Comparison of ENCODE assay signal across 9 mouse cellular contexts in the genomic region with DNA sequence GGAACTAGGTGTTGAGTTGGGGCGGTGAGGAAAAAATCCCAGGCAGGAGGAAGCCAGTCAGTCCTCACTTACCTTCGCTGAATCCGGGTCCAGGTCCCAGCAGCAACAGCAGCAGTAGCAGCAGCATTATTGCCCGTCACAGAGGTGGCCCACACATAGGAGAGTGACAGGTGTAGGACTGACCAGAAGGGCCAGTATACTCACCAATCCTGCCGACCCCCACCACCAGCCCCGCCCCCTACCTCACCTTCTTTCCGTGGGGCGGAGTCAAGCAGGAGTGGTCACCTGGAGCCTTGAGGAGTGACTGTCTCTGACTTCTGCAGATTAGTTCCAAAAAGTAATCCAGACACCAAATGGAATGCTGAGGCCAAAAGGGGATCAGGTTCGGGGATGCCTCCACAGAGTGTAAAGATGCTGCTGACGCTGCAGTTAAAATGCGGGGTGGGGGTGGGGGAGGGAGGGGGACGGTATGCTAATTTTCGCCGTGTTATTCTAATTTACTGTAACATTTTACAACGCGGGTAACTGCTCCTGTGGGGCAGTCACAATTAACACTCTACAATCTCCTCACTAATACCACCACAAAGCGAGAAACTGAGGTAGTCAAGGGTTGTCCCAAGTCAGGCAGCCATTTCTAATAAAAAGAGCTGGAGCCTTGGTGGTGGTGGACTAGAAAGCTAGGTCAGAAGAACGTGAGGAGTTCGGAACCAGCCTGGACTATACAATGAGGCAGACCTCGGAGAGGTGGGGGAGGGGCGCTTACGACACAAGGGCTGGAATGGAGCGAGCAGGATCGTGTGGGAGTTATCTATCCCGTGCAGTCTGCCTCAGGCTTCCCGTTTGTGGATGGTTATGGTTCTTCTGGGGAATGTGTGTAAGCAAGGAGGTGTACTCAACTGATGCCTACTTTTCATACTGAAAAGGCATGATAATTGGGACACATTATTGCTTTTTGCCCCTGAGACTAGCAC. TPM values are rescaled to one million over a fixed set of nuclear protein-coding genes. Genes with fewer than 3 reads are reported as not detected.
DNase-seq lines count a peak whose midpoint lies in the region; ATAC-seq and TF ChIP-seq lines count a peak whose summit lies in the region.
"Had no signal": no experiment of that assay in that cellular context is flagged by ENCODE, and none has a peak within 500 bp of the region (broad histone marks: within the 10 kb centered on the region; RNA-seq: fewer than 3 reads in every experiment).

A gene (minus strand): TSS at position 699 of the 971 bp plus-strand sequence.

- no peaks in the 10 kb centered on the region for H3K9me3 ChIP-seq in kidney, postnatal 0 days (replicated peaks; ENCODE audit: low read length)
- H3K9me3 ChIP-seq in embryonic facial prominence, embryonic 13.5 days = no peaks in the 10 kb centered on the region
- no peaks in the 10 kb centered on the region for H3K9me3 ChIP-seq in limb, embryonic 11.5 days (ENCODE audit: control insufficient read depth, low read length)

- no peak for TF ChIP-seq CTCF in kidney, postnatal 0 days (IDR thresholded peaks at IDR 0.05; ENCODE audit: low read depth)

- H3K27me3 ChIP-seq in kidney, postnatal 0 days (ENCODE audit: insufficient read depth, low read length) = no peaks in the 10 kb centered on the region
- peaks cover 6% of the 10 kb centered on the region; the same call in 1 of the 2 replicates for H3K27me3 ChIP-seq in embryonic facial prominence, embryonic 13.5 days
- H3K27me3 ChIP-seq in limb, embryonic 11.5 days (ENCODE audit: control insufficient read depth, insufficient read depth, low read length) = no peaks in the 10 kb centered on the region

- ATAC-seq in kidney, postnatal 0 days (replicated peaks; ENCODE audit: low FRiP score, low read depth) = no peak
- no peak for ATAC-seq in embryonic facial prominence, embryonic 13.5 days (ENCODE audit: insufficient number of reproducible peaks, insufficient read depth, low FRiP score, low TSS enrichment, low read depth)
- ATAC-seq in limb, embryonic 11.5 days (ENCODE audit: insufficient number of reproducible peaks, low FRiP score, low TSS enrichment, low read depth) = no peak

- no peak within 1 kb of the TSS for H3K9ac ChIP-seq in kidney, postnatal 0 days (ENCODE audit: low read depth, low read length)
- no peak within 1 kb of the TSS for H3K9ac ChIP-seq in embryonic facial prominence, embryonic 13.5 days
- H3K9ac ChIP-seq in limb, embryonic 11.5 days (ENCODE audit: low read length) = no peak within 1 kb of the TSS

- 9% methylated on average over 26 of the region's 26 CpGs for WGBS in kidney, postnatal 0 days
- 10% methylated on average over 26 of the region's 26 CpGs for WGBS in embryonic facial prominence, embryonic 13.5 days
- WGBS in limb, embryonic 11.5 days = 9% methylated on average over 26 of the region's 26 CpGs

- H3K4me2 ChIP-seq in kidney, postnatal 0 days (ENCODE audit: low read length) = peak within 1 kb of the TSS; percentile 46
- peak within 1 kb of the TSS; percentile 55 for H3K4me2 ChIP-seq in embryonic facial prominence, embryonic 13.5 days
- peak within 1 kb of the TSS; percentile 1; the same call in 1 of the 2 replicates for H3K4me2 ChIP-seq in limb, embryonic 11.5 days (ENCODE audit: low read depth, severe bottlenecking)

- H3K4me3 ChIP-seq in kidney, postnatal 0 days (replicated peaks; ENCODE audit: low read depth, low read length) = 0 out of 2 replicates have a peak within 1 kb of the TSS, but pooled peaks have one; percentile 14
- peak within 1 kb of the TSS; percentile 22 for H3K4me3 ChIP-seq in embryonic facial prominence, embryonic 13.5 days
- H3K4me3 ChIP-seq in limb, embryonic 11.5 days (ENCODE audit: low read depth, low read length) = no peak within 1 kb of the TSS

- no peaks in the 10 kb centered on the region for H3K36me3 ChIP-seq in kidney, postnatal 0 days (ENCODE audit: insufficient read depth, low read length)
- H3K36me3 ChIP-seq in embryonic facial prominence, embryonic 13.5 days = no peaks in the 10 kb centered on the region
- H3K36me3 ChIP-seq in limb, embryonic 11.5 days (ENCODE audit: control insufficient read depth, insufficient read depth, low read length) = no peaks in the 10 kb centered on the region

- H3K4me1 ChIP-seq in kidney, postnatal 0 days (replicated peaks; ENCODE audit: insufficient read depth, low read length) = peaks cover 4% of the 10 kb centered on the region; the same call in 1 of the 2 replicates
- H3K4me1 ChIP-seq in embryonic facial prominence, embryonic 13.5 days = no peaks in the 10 kb centered on the region; the same call in 1 of the 2 replicates
- H3K4me1 ChIP-seq in limb, embryonic 11.5 days (ENCODE audit: control insufficient read depth, insufficient read depth, low read length) = no peaks in the 10 kb centered on the region

- no peak within 1 kb of the TSS for H3K27ac ChIP-seq in kidney, postnatal 0 days
- no peak within 1 kb of the TSS for H3K27ac ChIP-seq in embryonic facial prominence, embryonic 13.5 days
- H3K27ac ChIP-seq in limb, embryonic 11.5 days (replicated peaks; ENCODE audit: low read depth, low read length) = no peak within 1 kb of the TSS
- H3K27ac ChIP-seq: macrophage had no signal

- no peak for DNase-seq in kidney, postnatal 0 days (ENCODE audit: low spot score)
- no peak for DNase-seq in kidney, adult 11 months
- peak; percentile 28 for DNase-seq in limb, embryonic 11.5 days (ENCODE audit: low spot score)
- DNase-seq in retina, postnatal 1 day = peak; percentile 29
- no peak for DNase-seq in urinary bladder, postnatal 36 days (ENCODE audit: low spot score in 2 of 2)
- DNase-seq in thymus, postnatal 25 days = no peak
- no peak for DNase-seq in spleen, adult 18-20 months

RNA-seq across cellular contexts. Expression of the gene that starts here (rescaled TPM):
- polyA plus RNA-seq in kidney, postnatal 0 days (2015; fragmentation: Nextera tagmentation; extraction: Ambion mirVana) = 0.28 TPM in 1 of 2 replicates, not detected in the other
- polyA plus RNA-seq in embryonic facial prominence, embryonic 13.5 days (2015; fragmentation: Nextera tagmentation; extraction: Ambion mirVana) = 0.15 TPM in 1 of 2 replicates, not detected in the other
- not detected in 2 replicates for polyA plus RNA-seq in limb, embryonic 11.5 days (2014; fragmentation: Nextera tagmentation; extraction: Ambion mirVana)
- polyA plus RNA-seq: macrophage had no signal

Comparison
In these comparisons a context has a peak if more than half of its experiments do, and no peak if none do; other contexts are left out.
1. Peak in DNase-seq and H3K4me2 ChIP-seq in limb, embryonic 11.5 days; RNA of the gene not detected or under 1 TPM.
2. H3K4me2 ChIP-seq: peak in every context shown above with its lines; median percentile 55 in embryonic facial prominence, embryonic 13.5 days; 46 in kidney, postnatal 0 days; 1 in limb, embryonic 11.5 days.